Mouse (Mus musculus) kidney, adult 18-20 months (tissue): Measurements from ENCODE around the gene Bmp8a.
A peak's percentile ranks its signal among the peaks of the same experiment; 100 is the strongest.

Source experiments
- DNase-seq: peaks from one replicate; pipeline ENCODE4 v3.0.0; 2021

Gene Bmp8a

DNA sequence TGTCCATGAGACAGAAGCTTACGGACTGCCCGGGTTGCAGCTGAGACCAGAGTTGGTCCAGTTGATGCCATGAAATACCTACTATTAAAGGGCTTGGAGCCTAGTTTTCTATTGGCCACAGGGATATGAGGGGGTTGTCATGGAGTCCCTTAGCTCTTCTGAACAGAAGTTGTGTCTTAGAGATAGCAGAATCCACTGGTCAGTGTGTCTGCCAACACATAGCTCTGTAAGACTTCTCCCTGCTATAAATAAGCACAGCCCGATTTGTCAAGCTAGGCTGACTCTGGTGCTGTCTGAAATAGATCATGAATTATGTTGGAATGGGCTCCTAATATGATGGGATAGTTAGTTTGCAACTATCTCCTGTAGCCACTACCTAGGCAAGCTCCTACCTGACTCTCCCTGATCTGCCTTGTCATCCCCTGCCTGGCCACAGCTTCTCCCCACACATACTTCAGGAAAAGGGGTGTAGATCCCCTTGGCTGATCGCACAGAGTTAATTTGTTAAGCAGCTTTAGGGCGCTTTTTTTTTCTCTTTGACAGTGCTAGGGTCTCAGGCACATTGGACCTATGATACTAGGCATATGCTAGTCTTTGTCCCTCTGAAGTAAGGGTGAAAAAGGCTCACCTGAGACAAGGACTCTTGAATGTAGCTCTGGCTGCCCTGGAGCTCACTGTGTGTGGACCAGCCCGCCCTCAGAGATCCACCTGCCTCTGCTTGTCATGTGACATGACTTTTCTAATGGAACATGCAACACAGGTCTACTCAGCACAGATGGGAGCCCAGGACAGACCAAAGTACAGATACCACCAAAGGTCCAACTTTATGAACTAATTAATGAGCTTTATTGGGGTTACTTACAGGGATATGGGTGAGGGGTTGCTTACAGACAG lies 58.1 kb downstream of the Bmp8a start:
- no peak for DNase-seq

DNA sequence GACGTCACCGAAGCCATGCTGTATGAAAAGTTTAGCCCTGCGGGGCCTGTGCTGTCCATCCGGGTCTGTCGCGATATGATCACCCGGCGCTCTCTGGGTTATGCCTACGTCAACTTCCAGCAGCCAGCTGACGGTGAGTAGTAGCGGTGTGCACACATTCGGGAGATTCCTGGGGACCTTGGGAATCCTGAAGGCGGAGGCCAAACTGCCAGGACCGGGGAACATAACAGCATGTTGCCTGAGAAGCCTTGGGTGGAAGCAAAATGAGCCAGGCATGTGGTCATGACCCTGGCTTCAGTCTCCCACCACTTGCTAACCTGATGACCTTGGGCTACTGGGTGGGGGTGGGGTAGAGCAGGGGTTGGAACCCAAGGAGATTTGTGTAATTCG lies 59.4 kb downstream of the Bmp8a start:
- peak; percentile 41 for DNase-seq

DNA sequence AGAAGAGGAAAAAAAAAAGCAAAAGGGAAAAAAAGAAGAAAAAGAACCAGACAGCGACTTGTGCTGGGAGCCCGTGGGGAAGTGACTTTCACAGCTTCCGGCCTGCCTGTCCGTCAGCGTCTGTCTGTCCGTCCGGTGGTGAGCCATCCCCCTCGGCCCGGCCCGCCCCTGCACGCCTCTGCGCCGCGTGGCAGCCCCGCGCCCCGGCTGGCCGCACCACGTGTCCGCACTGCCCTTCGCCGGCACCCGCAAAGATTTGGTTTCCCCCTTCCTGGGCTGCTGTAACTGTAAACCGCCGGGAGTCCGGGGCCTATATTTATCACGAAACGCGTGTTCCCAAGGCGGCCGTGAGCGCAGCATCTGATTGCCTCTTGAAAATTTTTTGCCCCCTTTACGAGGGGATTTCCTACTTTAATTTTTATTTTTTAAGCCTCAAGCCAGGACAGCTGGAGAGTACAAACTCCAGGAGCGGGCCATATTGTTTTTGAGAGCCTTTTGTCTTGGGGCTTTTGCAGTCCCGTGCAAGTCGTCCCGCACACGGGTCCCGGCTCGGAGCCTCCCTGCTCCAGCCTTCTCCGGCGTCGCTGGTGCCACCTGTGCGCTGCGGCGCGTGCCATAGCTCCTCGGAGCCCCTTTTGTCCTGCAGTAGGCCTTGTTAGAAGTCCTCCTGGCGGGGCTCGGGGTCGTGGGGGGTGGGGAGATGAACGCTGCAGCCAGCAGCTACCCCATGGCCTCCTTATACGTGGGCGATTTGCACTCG lies 60.0 kb downstream of the Bmp8a start:
- DNase-seq = peak; percentile 52

DNA sequence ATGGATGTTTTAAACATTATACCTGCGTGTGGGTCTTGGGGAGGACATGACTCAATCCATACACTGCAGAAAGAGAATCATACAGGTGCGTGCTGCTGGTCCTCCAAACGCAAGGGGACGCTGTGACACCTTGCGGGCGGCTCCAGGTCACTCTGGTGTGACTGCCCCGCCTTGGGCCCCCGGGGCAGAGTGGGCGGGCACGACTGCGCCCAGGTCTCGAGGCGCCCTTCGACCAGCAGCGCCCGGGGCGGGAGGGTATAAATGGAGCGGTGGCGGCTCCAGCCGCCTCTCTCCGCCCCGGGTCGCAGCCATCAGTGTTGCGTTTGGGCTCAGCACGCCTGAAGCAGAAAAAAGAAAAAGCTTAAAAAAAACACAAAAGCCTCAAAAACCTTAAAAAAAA lies 60.6 kb downstream of the Bmp8a start:
- DNase-seq = peak; percentile 95

DNA sequence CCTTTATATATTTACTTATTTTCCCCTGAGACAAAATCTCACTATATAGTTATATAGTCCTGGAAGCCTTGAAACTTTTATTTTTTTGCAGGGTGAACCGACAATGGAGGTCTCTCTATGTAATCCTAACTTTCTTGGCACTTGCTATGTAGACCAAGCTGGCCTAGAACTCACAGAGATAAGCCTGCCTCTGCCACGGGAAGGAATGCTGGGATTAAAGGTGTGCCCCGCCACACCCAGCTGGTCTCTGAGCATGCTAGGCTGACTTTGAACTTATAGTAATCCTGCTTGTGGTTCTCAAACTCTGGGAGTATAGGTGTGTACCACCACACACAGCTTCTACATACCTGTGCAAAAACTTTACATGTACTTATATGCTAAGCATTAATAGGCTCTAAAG lies 62.9 kb downstream of the Bmp8a start:
- DNase-seq = no peak

DNA sequence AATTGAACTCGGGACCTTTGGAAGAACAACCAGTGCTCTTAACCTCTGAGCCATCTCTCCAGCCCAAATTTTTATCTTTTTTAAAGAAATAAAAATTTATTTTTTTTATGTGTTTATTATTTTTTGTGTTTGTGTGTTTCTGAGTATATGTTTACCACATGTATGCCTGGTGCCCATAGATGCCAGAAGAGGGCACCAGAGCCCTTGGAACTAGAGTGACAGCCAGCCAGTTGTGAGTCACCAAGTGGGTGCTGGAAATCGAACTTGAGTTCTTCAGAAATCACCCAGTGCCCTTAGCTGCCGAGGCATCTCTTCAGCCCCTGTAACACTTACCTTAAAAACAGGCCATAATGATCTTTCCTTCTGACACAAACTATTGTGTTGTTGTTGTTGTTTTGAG lies 72.0 kb downstream of the Bmp8a start:
- DNase-seq = no peak
